Mouse (Mus musculus): Measurements from ENCODE around the gene Rpusd4. TPM values are rescaled to one million over a fixed set of nuclear protein-coding genes. Genes with fewer than 3 reads are reported as not detected.
A peak's percentile ranks its signal among the peaks of the same experiment; 100 is the strongest.

The Rpusd4 gene
- total RNA-seq, 2 experiments from 2014 or later = 11.8 to 12.0 TPM

- no peak for DNase-seq
Measured at GRCm38 (mm10) chr9:35286351-35286750, 18.7 kb downstream of the Rpusd4 start.

DNA sequence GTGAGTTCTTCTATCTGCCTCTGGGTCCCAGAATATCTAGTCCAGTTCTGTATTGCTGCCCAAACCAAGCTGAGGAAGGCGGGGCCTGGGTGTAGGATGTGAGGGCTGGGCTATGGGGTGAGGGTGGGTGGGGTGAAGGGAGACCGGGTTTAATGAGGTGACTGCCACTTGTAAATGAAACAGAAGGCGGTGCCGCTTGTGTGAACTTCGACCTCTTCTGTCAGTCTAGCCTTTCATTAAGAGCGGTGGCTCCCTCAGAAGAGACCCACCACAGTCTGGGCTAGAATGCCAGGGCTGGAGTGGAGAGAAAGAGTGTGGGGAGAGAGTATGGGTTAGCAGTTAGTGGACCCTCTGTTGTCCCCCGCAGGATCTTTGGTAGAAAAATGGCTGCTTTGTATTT lies 22.3 kb downstream of the Rpusd4 start:
- DNase-seq = no peak

DNA sequence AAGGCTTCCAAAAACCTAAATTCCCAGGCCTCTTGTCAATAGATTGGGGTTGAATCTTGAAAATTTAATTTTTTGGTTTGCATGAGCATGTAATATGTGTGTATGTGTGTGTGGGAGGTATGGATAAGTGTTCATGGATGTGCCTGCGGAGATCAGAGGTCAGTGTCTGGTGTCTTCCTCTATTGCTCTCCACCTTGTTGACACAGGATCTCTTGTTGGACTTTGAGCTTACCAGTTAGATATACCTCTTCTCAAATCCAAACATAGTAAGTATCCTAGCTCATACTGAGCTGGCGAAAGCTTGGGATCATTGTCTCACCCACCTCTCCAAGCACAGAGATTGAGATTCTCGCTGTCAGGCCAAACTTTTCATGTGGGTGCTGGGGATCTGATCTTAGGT lies 22.8 kb downstream of the Rpusd4 start:
- DNase-seq = no peak

- no peak for DNase-seq
Measured at GRCm38 (mm10) chr9:35290916-35291315, 23.3 kb downstream of the Rpusd4 start.

DNA sequence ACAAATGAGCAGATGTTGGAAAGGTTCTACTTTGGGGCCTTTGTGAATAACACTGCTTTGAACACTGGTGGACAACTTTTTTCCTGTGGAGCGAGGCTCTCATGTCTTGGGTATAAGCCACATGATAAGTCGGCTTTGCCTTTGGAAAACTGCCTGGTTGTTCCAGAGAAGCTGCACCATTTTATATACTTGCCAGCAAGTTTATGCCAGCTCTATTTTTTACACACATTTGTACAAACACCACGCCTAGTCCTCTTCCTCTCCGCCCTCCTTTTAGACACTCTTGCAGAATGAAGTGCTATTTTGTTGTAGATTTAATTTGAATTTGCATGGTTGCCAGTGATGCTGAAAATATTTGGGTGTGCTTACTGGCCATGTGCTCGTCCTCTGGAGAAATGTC lies 25.8 kb downstream of the Rpusd4 start:
- DNase-seq = no peak

GRCm38 (mm10) chr9:35297791-35298190 lies 30.1 kb downstream of the Rpusd4 start:
- DNase-seq = no peak

GRCm38 (mm10) chr9:35302172-35302571 lies 34.5 kb downstream of the Rpusd4 start:
- no peak for DNase-seq

DNA sequence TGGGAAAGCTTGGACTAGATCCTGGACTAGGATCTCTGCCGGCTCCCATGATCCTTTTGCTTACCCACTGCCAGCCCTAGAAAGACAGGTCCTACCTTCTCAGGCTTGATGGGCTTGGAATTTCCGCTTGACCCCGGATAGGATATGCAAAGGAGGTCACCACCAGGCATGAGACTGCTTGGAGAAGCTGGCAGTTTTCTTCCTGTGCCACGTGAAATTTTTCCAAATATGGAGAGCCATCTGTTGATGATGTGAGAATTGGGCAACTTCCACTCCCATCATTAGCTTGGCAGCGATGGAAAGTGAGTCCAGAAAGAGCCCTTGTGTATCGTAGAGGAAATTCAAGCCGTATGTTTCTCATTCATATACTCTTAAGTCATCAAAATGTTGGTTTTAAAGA lies 39.8 kb downstream of the Rpusd4 start:
- peak; percentile 22 to 26 for DNase-seq

DNA sequence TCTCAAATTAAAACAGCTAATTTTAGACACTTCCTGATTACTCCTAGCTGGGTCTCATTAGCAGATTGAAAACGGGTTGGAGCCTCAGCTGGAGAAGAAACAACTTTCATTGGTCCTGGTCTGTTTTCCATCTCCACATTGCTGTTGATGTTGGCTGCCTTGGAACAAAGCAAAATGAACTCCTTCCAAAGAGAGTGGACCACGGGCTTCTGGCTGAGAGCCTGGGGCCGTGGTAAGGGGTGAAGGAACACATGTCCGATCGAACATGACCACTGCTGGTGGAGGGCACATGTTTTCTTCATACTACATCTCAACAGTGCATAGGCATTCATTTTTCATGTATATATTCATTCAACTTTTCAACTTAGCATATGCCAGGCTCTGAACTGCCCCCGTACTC lies 42.7 kb downstream of the Rpusd4 start:
- DNase-seq = no peak

GRCm38 (mm10) chr9:35312516-35312915 lies 44.9 kb downstream of the Rpusd4 start:
- DNase-seq = no peak

DNA sequence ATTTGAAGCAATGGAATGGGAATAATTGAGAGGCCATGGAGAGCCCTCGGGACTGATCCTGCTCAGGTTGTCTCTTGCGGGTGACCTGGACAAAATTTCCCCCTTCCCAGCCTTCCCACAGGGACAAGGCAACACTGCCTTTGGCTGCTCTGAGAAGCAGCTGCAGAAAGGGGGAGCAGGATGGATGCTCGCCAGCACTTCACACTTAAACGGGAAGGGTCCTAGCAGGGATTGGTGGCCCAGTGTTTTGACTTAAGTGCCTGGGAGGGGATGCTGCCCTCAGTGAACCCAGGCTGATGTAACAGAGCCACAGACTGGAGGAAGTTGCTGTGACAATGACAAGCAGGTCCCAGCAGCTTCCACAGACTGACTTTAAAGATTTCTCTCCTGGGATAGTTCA lies 45.9 kb downstream of the Rpusd4 start:
- no peak for DNase-seq

GRCm38 (mm10) chr9:35314254-35314653 lies 46.6 kb downstream of the Rpusd4 start:
- DNase-seq = no peak

DNA sequence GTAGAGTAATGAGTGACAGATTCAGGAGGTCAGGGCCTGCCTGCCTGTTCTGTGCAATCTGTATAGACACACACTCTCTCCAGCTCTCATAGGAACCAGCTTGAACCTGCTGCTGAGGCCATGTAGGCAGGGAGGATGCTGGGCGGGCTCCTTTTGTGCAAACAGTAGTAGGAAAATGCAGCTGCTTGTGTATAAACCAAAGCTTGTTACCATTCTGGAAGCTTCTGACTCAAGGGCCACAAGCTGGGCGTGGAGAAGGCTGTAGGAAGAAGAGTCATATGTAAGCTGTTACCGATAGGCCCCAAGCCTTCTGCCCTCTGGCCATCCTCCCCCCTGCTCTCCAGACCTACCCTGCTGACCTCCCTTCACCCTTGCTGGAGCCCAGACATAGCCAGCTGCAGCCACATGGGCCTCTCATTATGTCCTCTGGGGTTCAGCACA lies 49.1 kb downstream of the Rpusd4 start:
- no peak for DNase-seq

GRCm38 (mm10) chr9:35317233-35317980 lies 49.7 kb downstream of the Rpusd4 start:
- no peak for DNase-seq

GRCm38 (mm10) chr9:35318537-35319172 lies 51.0 kb downstream of the Rpusd4 start:
- no peak for DNase-seq

DNA sequence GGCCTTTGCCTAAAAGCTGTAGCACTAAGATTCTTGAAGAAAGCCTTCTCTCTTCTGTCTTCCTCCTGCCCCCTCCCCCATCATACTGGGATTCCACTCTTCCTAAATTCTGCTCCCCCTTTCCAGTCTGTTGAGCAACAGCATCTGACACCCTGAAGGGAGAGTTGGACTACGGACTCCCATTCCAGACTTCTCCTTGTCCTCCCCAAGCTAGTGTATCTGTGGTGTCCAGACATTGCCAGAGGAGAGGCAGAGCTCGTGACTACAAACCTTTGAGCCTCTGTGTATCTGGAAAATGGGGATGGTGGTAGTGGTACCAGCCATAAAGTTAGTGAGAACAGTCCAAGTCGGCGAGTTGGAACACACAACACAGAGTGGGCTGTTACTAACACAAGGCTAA lies 52.6 kb downstream of the Rpusd4 start:
- no peak for DNase-seq

DNA sequence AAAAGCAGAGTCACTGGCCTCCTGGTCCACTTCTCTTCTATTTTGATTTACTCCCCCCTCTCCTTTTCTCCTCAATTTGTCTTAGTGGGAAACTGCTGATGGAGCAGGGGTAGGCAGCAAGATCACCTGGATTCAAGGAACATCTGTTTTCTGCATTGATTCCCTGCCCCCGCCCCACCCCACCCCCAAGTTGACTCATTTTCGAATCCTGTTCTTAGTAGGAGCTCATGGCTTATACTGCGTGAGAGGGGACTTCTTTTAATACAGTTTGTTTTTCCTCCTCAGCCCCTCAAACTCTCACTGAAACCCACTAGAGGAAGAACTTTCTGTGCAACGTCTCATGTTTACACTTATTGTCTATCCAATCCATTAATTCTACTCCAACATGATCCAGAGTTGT lies 56.3 kb downstream of the Rpusd4 start:
- no peak for DNase-seq

DNA sequence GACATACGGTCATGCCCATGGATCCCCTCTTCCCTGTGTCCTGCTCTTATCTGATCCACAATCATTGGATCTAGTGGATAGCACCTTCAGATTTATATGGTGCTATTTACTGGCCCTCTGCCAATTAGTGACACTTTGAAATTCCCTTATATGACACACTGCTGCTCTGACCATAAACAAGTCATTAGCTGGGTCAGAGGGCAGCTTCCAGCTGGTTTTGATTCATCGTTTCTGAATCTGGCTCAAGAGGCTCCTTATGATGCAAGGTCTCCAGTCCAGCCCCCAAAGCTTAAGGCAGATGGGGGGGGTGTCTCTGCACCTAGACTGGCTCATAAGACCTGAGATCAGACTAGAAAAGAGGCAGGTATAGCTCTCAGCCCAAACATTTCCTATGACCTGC lies 56.9 kb downstream of the Rpusd4 start:
- no peak for DNase-seq

- DNase-seq = no peak
Measured at GRCm38 (mm10) chr9:35326644-35327263, 59.1 kb downstream of the Rpusd4 start.
